Mouse (Mus musculus): ENCODE data around the gene P3h2.

P3h2 gene

DNA sequence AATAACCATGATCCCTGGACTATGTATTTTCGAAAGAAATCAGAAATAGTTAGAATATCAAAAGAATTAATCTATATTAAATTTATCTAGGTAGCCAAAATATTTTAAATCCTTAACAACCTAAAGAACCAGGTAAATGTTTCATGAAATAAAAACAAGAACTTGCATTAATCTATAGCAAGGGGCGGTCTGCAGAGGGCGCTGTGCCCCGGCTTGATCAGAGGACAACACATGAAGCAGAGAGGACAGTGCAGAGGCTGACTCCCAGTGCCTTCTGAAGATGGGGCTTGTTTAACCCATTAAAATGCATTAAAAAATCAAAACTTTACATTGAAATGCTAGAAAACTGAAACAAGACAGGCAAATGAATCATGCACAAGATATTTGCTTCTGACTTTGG, 121.9 kb downstream of the P3h2 start:
- DNase-seq (ENCODE audit: low spot score), result no peak

DNA sequence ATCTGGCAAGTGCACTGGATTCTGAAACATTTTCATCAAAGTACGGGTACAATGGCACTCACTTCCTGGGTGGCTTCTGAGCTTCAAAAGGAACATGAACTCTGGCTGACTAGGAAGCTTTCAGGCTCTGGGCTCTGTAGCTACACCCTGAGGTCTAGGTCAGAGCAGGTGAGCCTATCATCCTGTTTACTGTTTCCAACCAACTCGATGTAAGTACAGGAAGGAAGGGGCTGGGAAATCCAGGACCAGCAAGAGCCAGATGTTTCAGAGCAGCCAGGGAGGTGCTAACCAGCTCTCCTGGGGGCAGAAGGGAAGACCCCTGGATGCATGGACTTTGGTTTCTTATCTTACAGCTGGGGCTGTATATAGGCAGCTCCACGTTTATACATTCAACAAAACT, 126.5 kb downstream of the P3h2 start:
- no peak for DNase-seq (ENCODE audit: low spot score)

DNA sequence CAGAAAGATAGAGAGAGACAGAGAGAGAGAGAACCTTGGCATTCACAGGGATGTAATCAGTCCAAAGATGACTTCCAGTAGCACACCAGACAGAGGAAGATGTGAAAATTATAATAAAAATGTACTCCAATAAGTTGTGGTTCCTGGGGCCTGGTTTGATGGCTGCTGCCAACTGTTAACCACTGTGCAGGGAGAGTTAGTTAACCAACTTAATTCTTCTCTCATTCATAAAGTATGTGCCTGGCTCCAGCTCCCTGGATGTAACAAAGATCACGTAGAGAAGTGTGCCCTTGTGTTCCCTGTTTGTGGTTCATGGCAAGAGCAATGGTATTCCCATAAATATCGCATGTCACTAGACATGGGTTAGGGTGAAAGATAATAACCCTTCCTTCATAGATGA, 128.4 kb downstream of the P3h2 start:
- no peak for DNase-seq (ENCODE audit: low spot score)

GRCm38 (mm10) chr16:25971285-25971684, 134.3 kb downstream of the P3h2 start:
- no peak for DNase-seq (ENCODE audit: low spot score)

DNA sequence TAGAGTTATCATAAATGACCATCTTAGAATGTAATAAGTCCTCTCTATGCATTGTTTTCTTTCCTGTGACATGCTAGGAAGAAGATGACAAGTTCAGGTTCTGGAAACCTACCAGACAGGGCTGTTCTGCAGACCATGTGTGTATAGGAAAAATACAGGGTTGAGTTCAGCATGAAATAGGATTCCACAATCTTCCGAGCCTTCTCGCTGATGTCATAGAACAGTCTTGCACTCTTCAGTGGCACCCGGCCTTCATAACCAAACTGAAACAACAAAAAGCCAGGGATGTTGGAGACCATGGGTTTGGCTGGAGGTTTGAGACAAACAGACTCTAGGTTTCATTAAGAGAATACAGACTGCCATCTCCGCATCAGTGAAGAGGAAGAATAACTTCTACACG, 134.9 kb downstream of the P3h2 start:
- DNase-seq (ENCODE audit: low spot score), result no peak

DNA sequence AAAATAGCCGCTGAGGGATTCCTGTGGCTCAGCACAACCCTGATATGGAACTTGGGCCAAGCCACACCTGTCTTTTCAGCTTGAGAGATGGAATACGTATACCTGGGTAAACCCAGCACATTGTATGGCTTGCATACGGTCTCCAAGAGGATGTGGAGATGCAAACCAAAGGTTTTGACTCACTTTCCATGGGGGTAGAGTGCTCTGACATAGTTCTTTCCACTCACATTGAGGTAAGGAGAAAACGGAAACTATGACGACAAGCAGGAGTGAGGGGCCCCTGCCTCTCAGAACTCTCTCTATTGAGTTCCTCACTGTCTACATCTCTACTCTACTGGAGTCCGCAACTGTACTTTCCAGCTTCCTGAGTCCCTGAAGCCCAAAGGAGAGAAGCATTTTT, 135.4 kb downstream of the P3h2 start:
- no peak for DNase-seq (ENCODE audit: low spot score)

DNA sequence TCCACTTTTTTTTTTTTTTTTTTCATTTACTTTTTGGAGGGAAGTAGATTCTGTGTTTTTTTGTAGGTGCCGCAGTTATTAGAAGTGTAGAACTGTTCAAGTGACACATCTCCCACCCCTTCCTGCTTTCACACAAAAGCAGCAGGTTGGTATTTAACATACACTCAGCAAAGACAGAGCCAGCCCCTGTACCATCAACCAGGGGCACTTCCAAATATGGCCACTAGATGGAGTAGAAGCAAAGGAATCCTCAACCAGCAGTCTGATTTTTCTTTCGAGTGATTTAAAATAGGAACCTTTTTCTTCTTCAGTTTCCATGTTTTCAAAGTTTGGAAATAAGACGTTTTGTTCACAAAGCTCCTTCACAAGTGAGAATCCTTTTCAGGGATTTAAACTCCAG, 138.3 kb downstream of the P3h2 start:
- peak; percentile 81 for DNase-seq (ENCODE audit: low spot score)

GRCm38 (mm10) chr16:25963856-25964255, 141.7 kb downstream of the P3h2 start:
- peak; percentile 37 for DNase-seq (ENCODE audit: low spot score)

- peak; percentile 74 for DNase-seq (ENCODE audit: low spot score)
These were observed 145.2 kb downstream of the P3h2 start for GRCm38 (mm10) chr16:25960345-25960744.

DNA sequence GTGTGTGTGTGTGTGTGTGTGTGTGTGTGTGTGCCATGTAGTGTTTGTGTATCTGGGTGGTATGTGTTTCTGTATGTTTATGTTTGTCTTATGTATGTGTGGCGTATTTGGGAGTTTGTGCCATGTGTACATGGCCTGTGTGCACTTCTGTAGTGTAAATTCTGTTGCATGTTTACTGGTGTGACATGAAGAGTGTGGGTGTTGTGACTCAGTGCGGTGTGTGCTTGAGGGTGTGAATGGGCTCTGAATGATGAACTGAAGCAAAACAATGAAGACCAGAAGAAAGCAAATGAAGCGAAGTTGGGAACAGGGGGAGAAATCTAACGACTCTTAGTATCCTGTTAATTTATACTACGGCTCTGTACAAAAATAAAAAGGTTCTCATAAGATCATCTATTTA, 145.7 kb downstream of the P3h2 start:
- DNase-seq (ENCODE audit: low spot score), result no peak

DNA sequence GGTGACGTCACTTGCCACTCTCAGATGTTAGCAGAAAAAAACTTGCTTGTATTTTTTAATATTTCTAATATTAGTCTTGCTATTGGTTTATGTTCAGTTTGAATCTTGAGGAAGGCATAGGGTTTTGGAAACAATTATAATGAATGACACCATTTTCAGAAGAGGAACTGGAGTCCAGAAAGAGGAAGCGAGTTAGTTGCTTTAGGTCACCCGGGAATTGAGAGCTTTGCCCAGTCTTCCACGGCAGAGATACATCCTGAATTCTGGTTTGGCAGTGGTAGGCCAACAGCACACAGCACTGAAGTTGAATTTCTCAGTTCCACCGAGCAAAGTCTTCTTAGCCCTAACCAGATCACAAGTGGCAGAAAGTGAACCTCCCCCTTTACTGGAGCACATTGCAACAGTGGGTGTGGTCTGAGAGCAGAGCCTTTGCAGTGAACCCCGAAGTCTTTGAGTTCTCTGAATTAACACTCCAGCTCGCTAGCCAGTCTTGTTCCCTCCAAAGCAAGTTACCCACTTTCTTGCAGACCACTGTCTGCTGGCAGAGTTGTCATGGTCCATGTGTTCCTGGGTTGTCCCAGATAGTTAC, 146.8 kb downstream of the P3h2 start:
- no peak for DNase-seq (ENCODE audit: low spot score)

GRCm38 (mm10) chr16:25958213-25958612, 147.4 kb downstream of the P3h2 start:
- no peak for DNase-seq (ENCODE audit: low spot score)

GRCm38 (mm10) chr16:25956831-25957230, 148.8 kb downstream of the P3h2 start:
- DNase-seq (ENCODE audit: low spot score), result no peak

- no peak for DNase-seq (ENCODE audit: low spot score)
These were observed 151.0 kb downstream of the P3h2 start for GRCm38 (mm10) chr16:25954614-25955013.

- no peak for DNase-seq (ENCODE audit: low spot score)
These were observed 152.2 kb downstream of the P3h2 start for GRCm38 (mm10) chr16:25953359-25953758.

GRCm38 (mm10) chr16:25952005-25952404, 153.6 kb downstream of the P3h2 start:
- no peak for DNase-seq (ENCODE audit: low spot score)

DNA sequence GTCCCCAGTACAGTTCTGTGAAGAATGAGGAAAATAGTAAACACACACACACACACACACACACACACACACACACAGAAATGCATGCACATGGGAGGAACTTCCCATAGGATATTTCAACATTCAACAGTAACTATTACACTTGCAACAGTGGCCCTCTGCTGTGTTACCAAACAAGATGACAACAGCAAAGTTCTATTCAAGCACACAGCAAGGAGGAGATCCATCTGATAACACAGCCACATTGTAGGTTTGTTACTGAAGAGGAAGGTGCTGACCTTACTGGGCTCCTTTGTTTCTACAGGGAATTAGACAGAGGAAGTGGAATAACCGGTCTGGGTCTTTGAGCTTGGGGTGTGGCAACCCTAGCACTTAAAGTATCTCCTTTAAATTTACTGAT, 157.5 kb downstream of the P3h2 start:
- no peak for DNase-seq (ENCODE audit: low spot score)

- DNase-seq (ENCODE audit: low spot score), result no peak
These were observed 160.2 kb downstream of the P3h2 start for GRCm38 (mm10) chr16:25945151-25945955.

DNA sequence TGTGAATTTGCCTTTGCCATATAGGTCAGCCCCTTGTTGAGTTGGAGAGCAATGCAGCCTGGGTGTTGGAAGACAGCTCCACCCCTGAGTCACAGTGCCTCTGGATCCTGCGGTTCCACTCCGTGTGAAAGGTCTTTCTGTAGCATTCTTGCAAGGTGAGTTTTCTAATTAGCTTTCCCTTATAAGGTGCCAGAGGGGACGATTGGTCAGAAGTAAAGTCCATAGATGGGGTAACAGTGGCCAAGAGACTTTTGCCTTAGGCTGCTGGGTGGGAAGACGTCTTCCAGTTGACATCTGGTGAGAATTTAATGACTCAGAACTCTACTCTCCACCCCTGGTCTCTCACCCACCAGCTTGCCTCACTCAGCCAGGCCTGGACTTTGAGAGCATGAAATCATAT, 163.3 kb downstream of the P3h2 start:
- no peak for DNase-seq (ENCODE audit: low spot score)

- DNase-seq (ENCODE audit: low spot score), result no peak
These were observed 171.4 kb downstream of the P3h2 start for GRCm38 (mm10) chr16:25934181-25934580.

- no peak for DNase-seq (ENCODE audit: low spot score)
These were observed 193.4 kb downstream of the P3h2 start for GRCm38 (mm10) chr16:25912185-25912584.

Data from layer of hippocampus, adult 9-10 months (tissue).